Mouse (Mus musculus) liver, postnatal 0 days (tissue): Measurements from ENCODE around the gene Cavin1.

Source experiments
- CTCF ChIP-seq: sonication (generic); IDR thresholded peaks from 2 replicates; pipeline ENCODE4 v1.5.1; 2016; ENCODE audit warnings: antibody characterized with exemption, low read depth
- EP300 ChIP-seq: IDR thresholded peaks from 2 replicates; pipeline ENCODE4 v1.6.1; 2016; ENCODE audit warnings: antibody characterized with exemption, low read depth, mild to moderate bottlenecking

- TF ChIP-seq CTCF (no peak), EP300 (peak; percentile 91)
These were observed 31.1 kb downstream of the Cavin1 start, which contains the start of gene Stat3 for GRCm38 (mm10) chr11:100939512-100940151.
